Mouse (Mus musculus): ENCODE data around the gene Scaf4.

Gene Scaf4

GRCm38 (mm10) chr16:90283905-90284891 lies at the start of gene Scaf4:
Gene Scaf4, minus strand, starts transcription at chr16:90284503.
- DNase-seq (ENCODE audit: low spot score in 2 of 2) = peak; percentile 91 to 93

- no peak for DNase-seq (ENCODE audit: low spot score in 2 of 2)
Observed at GRCm38 (mm10) chr16:90332553-90332952, 48.2 kb upstream of the Scaf4 start.

- DNase-seq (ENCODE audit: low spot score in 2 of 2) = no peak
Observed at GRCm38 (mm10) chr16:90330979-90331378, 46.7 kb upstream of the Scaf4 start.

GRCm38 (mm10) chr16:90329511-90329910 lies 45.2 kb upstream of the Scaf4 start:
- DNase-seq (ENCODE audit: low spot score in 2 of 2) = no peak

GRCm38 (mm10) chr16:90322850-90323528 lies 38.7 kb upstream of the Scaf4 start:
- peak; percentile 64 to 84 for DNase-seq (ENCODE audit: low spot score in 2 of 2)

GRCm38 (mm10) chr16:90319321-90319720 lies 35.0 kb upstream of the Scaf4 start:
- no peak for DNase-seq (ENCODE audit: low spot score in 2 of 2)

- no peak for DNase-seq (ENCODE audit: low spot score in 2 of 2)
Observed at GRCm38 (mm10) chr16:90318372-90318926, 34.1 kb upstream of the Scaf4 start.

- no peak for DNase-seq (ENCODE audit: low spot score in 2 of 2)
Observed at GRCm38 (mm10) chr16:90317777-90318176, 33.5 kb upstream of the Scaf4 start.

- no peak for DNase-seq (ENCODE audit: low spot score in 2 of 2)
Observed at GRCm38 (mm10) chr16:90315881-90316280, 31.6 kb upstream of the Scaf4 start.

GRCm38 (mm10) chr16:90312449-90313082 lies 28.3 kb upstream of the Scaf4 start:
- peak; percentile 16 for DNase-seq (ENCODE audit: low spot score in 2 of 2)

GRCm38 (mm10) chr16:90310488-90311135 lies 26.3 kb upstream of the Scaf4 start:
- DNase-seq (ENCODE audit: low spot score in 2 of 2) = no peak

- DNase-seq (ENCODE audit: low spot score in 2 of 2) = no peak
Observed at GRCm38 (mm10) chr16:90309784-90310183, 25.5 kb upstream of the Scaf4 start.

- no peak for DNase-seq (ENCODE audit: low spot score in 2 of 2)
Observed at GRCm38 (mm10) chr16:90303988-90304299, 19.6 kb upstream of the Scaf4 start.

- no peak for DNase-seq (ENCODE audit: low spot score in 2 of 2)
Observed at GRCm38 (mm10) chr16:90303286-90303987, 19.1 kb upstream of the Scaf4 start.

GRCm38 (mm10) chr16:90301706-90302105 lies 17.4 kb upstream of the Scaf4 start:
- DNase-seq (ENCODE audit: low spot score in 2 of 2) = no peak

GRCm38 (mm10) chr16:90300896-90301295 lies 16.6 kb upstream of the Scaf4 start:
- no peak for DNase-seq (ENCODE audit: low spot score in 2 of 2)

GRCm38 (mm10) chr16:90299591-90299990 lies 15.3 kb upstream of the Scaf4 start:
- DNase-seq (ENCODE audit: low spot score in 2 of 2) = no peak

- DNase-seq (ENCODE audit: low spot score in 2 of 2) = no peak
Observed at GRCm38 (mm10) chr16:90298426-90299300, 14.4 kb upstream of the Scaf4 start.

- DNase-seq (ENCODE audit: low spot score in 2 of 2) = no peak
Observed at GRCm38 (mm10) chr16:90297479-90298425, 13.4 kb upstream of the Scaf4 start.

Measured in frontal cortex, postnatal 14 days (tissue).